Mouse (Mus musculus) CH12.LX (cell line): ENCODE data around the gene Myo10. TPM values are rescaled to one million over a fixed set of nuclear protein-coding genes. Genes with fewer than 3 reads are reported as not detected.
A peak's percentile ranks its signal among the peaks of the same experiment; 100 is the strongest.

ENCODE experiments used
- DNase-seq: peaks from one replicate; pipeline ENCODE4 v3.0.0-alpha.2; 2013; ENCODE audit errors: extremely low read depth
- H3K27ac ChIP-seq: 2 replicates; pipeline ENCODE4 v1.5.1; 2012; ENCODE audit warnings: low read depth, mild to moderate bottlenecking, control low read depth, moderate library complexity; ENCODE audit not compliant: insufficient read depth
- H3K27me3 ChIP-seq: replicated peaks from 2 replicates; pipeline ENCODE3; 2012; ENCODE audit warnings: inconsistent platforms
- H3K36me3 ChIP-seq, 2 experiments: replicated peaks in 1 of 2; 2 replicates each; pipeline versions ENCODE3 to v1.6.1; 2012; ENCODE audit warnings: inconsistent platforms in 1 of 2, low read length in 1 of 2, mild to moderate bottlenecking in 1 of 2, mixed read lengths in 1 of 2, moderate library complexity in 1 of 2; ENCODE audit not compliant: control insufficient read depth in 1 of 2, insufficient read depth in 1 of 2
- H3K4me1 ChIP-seq, 2 experiments: 2 replicates each; pipeline ENCODE4 v1.6.1; 2012; ENCODE audit warnings: inconsistent platforms in 1 of 2, moderate library complexity in 1 of 2; ENCODE audit not compliant: insufficient read depth in 2 of 2, control insufficient read depth in 1 of 2
- H3K4me2 ChIP-seq: 2 replicates; pipeline ENCODE4 v1.6.1; 2012; ENCODE audit warnings: low read depth, mild to moderate bottlenecking, control low read depth; ENCODE audit not compliant: poor library complexity, insufficient read depth, severe bottlenecking
- H3K4me3 ChIP-seq, 3 experiments: fragments of 150-350 bp in 1 of 3; sonication (generic) in 1 of 3; replicated peaks in 1 of 3; 2 replicates each; pipeline versions ENCODE3 to v1.5.1; 2011 to 2012; ENCODE audit warnings: low read depth in 2 of 3, low read length in 2 of 3, mild to moderate bottlenecking in 2 of 3, moderate library complexity in 2 of 3, control low read depth in 1 of 3, improper control_type of control experiment in 1 of 3, inconsistent platforms in 1 of 3, mixed read lengths in 1 of 3; ENCODE audit not compliant: poor library complexity in 1 of 3
- H3K79me2 ChIP-seq: replicated peaks from 2 replicates; pipeline ENCODE4 v1.6.1; 2012; ENCODE audit warnings: mild to moderate bottlenecking, moderate library complexity; ENCODE audit not compliant: control insufficient read depth, poor library complexity, insufficient read depth, severe bottlenecking; ENCODE audit errors: extremely low read depth
- H3K9ac ChIP-seq: 2 replicates; pipeline ENCODE4 v1.6.1; 2012; ENCODE audit warnings: low read depth, mild to moderate bottlenecking, control low read depth, moderate library complexity; ENCODE audit not compliant: insufficient read depth
- H3K9me3 ChIP-seq: replicated peaks from 2 replicates; pipeline ENCODE3; 2012; ENCODE audit warnings: low read length, inconsistent platforms, mixed read lengths
- BHLHE40 ChIP-seq: IDR thresholded peaks from 2 replicates; pipeline ENCODE4 v1.6.1; 2011; ENCODE audit warnings: mild to moderate bottlenecking, low read depth, low read length, improper control_type of control experiment
- CHD1 ChIP-seq: IDR thresholded peaks from 2 replicates; pipeline ENCODE4 v1.6.1; 2012; ENCODE audit warnings: low read depth, low read length, improper control_type of control experiment, inconsistent platforms
- E2F4 ChIP-seq: IDR thresholded peaks from 2 replicates; pipeline ENCODE4 v1.6.1; 2011; ENCODE audit warnings: low read depth, low read length, improper control_type of control experiment; ENCODE audit not compliant: insufficient replicate concordance
- ELF1 ChIP-seq: IDR thresholded peaks from 2 replicates; pipeline ENCODE4 v1.6.1; 2014; ENCODE audit warnings: low read depth, mild to moderate bottlenecking, inconsistent platforms, low read length, improper control_type of control experiment
- EP300 ChIP-seq: IDR thresholded peaks from 2 replicates; pipeline ENCODE4 v1.6.1; 2011; ENCODE audit warnings: low read length, improper control_type of control experiment
- ETS1 ChIP-seq: conservative IDR thresholded peaks from 2 replicates; pipeline ENCODE4 v1.6.1; 2012; ENCODE audit warnings: low read depth, mild to moderate bottlenecking, inconsistent platforms, low read length, improper control_type of control experiment, moderate library complexity
- GABPA ChIP-seq: IDR thresholded peaks from 2 replicates; pipeline ENCODE4 v1.6.1; 2012; ENCODE audit warnings: low read depth, low read length, improper control_type of control experiment, inconsistent platforms; ENCODE audit not compliant: insufficient replicate concordance
- HCFC1 ChIP-seq: IDR thresholded peaks from 2 replicates; pipeline ENCODE4 v1.6.1; 2012; ENCODE audit warnings: low read depth, mild to moderate bottlenecking, inconsistent platforms, low read length, improper control_type of control experiment
- IRF4 ChIP-seq: IDR thresholded peaks from 2 replicates; pipeline ENCODE4 v1.6.1; 2014; ENCODE audit warnings: low read depth, mild to moderate bottlenecking, inconsistent platforms, low read length, improper control_type of control experiment
- JUN ChIP-seq: IDR thresholded peaks from 2 replicates; pipeline ENCODE4 v1.6.1; 2011; ENCODE audit warnings: low read depth, mild to moderate bottlenecking, low read length, improper control_type of control experiment, moderate library complexity; ENCODE audit not compliant: insufficient read depth
- JUND ChIP-seq: conservative IDR thresholded peaks from 2 replicates; pipeline ENCODE4 v1.6.1; 2011; ENCODE audit warnings: low read depth, low read length, improper control_type of control experiment
- KAT2A ChIP-seq: IDR thresholded peaks from 2 replicates; pipeline ENCODE4 v1.6.1; 2012; ENCODE audit warnings: low read length, improper control_type of control experiment, inconsistent platforms; ENCODE audit not compliant: insufficient replicate concordance
- MAFK ChIP-seq: IDR thresholded peaks from 2 replicates; pipeline ENCODE4 v1.6.1; 2011; ENCODE audit warnings: low read length, improper control_type of control experiment; ENCODE audit not compliant: insufficient replicate concordance
- MAX ChIP-seq: IDR thresholded peaks from 2 replicates; pipeline ENCODE4 v1.6.1; 2011; ENCODE audit warnings: low read length, improper control_type of control experiment
- MAZ ChIP-seq: IDR thresholded peaks from 2 replicates; pipeline ENCODE4 v1.6.1; 2012; ENCODE audit warnings: low read depth, mild to moderate bottlenecking, inconsistent platforms, low read length, improper control_type of control experiment, moderate library complexity
- MEF2A ChIP-seq: IDR thresholded peaks from 2 replicates; pipeline ENCODE4 v1.6.1; 2014; ENCODE audit warnings: low read depth, mild to moderate bottlenecking, inconsistent platforms, low read length, improper control_type of control experiment, borderline replicate concordance
- MXI1 ChIP-seq: IDR thresholded peaks from 2 replicates; pipeline ENCODE4 v1.6.1; 2011; ENCODE audit warnings: mild to moderate bottlenecking, low read depth, low read length, improper control_type of control experiment
- MYC ChIP-seq: IDR thresholded peaks from 2 replicates; pipeline ENCODE4 v1.6.1; 2011; ENCODE audit warnings: low read depth, mild to moderate bottlenecking, improper control_type of control experiment, low read length
- NELFE ChIP-seq: IDR thresholded peaks from 2 replicates; pipeline ENCODE4 v1.6.1; 2011; ENCODE audit warnings: low read depth, low read length, improper control_type of control experiment
- NRF1 ChIP-seq: IDR thresholded peaks from 2 replicates; pipeline ENCODE4 v1.6.1; 2014; ENCODE audit warnings: low read depth, mild to moderate bottlenecking, inconsistent platforms, low read length, improper control_type of control experiment, moderate library complexity
- PAX5 ChIP-seq: IDR thresholded peaks from 2 replicates; pipeline ENCODE4 v1.6.1; 2012; ENCODE audit warnings: low read length, inconsistent platforms, mixed read lengths
- POLR2A ChIP-seq: IDR thresholded peaks from 2 replicates; pipeline ENCODE4 v1.6.1; 2011; ENCODE audit warnings: low read depth, mild to moderate bottlenecking, improper control_type of control experiment, low read length
- POLR2AphosphoS2 ChIP-seq: IDR thresholded peaks from 2 replicates; pipeline ENCODE4 v1.6.1; 2011; ENCODE audit warnings: low read depth, low read length, improper control_type of control experiment
- RAD21 ChIP-seq: IDR thresholded peaks from 2 replicates; pipeline ENCODE4 v1.6.1; 2011; ENCODE audit warnings: low read depth, mild to moderate bottlenecking, low read length, improper control_type of control experiment, moderate library complexity
- SIN3A ChIP-seq: IDR thresholded peaks from 2 replicates; pipeline ENCODE4 v1.6.1; 2012; ENCODE audit warnings: low read length, improper control_type of control experiment, inconsistent platforms
- SMC3 ChIP-seq: IDR thresholded peaks from 2 replicates; pipeline ENCODE4 v1.6.1; 2011; ENCODE audit warnings: low read depth, low read length, improper control_type of control experiment
- TBP ChIP-seq: conservative IDR thresholded peaks from 2 replicates; pipeline ENCODE4 v1.6.1; 2011; ENCODE audit warnings: low read depth, low read length, improper control_type of control experiment
- TCF12 ChIP-seq: IDR thresholded peaks from 2 replicates; pipeline ENCODE4 v1.6.1; 2014; ENCODE audit warnings: low read depth, mild to moderate bottlenecking, inconsistent platforms, low read length, improper control_type of control experiment
- UBTF ChIP-seq: IDR thresholded peaks from 2 replicates; pipeline ENCODE4 v1.6.1; 2012; ENCODE audit warnings: low read depth, mild to moderate bottlenecking, inconsistent platforms, low read length, improper control_type of control experiment, moderate library complexity
- USF1 ChIP-seq: IDR thresholded peaks from 2 replicates; pipeline ENCODE4 v1.6.1; 2014; ENCODE audit warnings: low read depth, mild to moderate bottlenecking, inconsistent platforms, low read length, improper control_type of control experiment
- USF2 ChIP-seq: conservative IDR thresholded peaks from 2 replicates; pipeline ENCODE4 v1.6.1; 2011; ENCODE audit warnings: low read depth, low read length, improper control_type of control experiment
- ZC3H11A ChIP-seq: IDR thresholded peaks from 2 replicates; pipeline ENCODE4 v1.6.1; 2012; ENCODE audit warnings: low read depth, mild to moderate bottlenecking, inconsistent platforms, low read length, improper control_type of control experiment
- ZKSCAN1 ChIP-seq: IDR thresholded peaks from 2 replicates; pipeline ENCODE4 v1.6.1; 2012; ENCODE audit warnings: low read depth, inconsistent platforms, low read length, improper control_type of control experiment, borderline replicate concordance
- ZNF384 ChIP-seq: IDR thresholded peaks from 2 replicates; pipeline ENCODE4 v1.6.1; 2012; ENCODE audit warnings: low read depth, low read length, improper control_type of control experiment, inconsistent platforms
- dilution Hi-C: fragments of 300-500 bp; cut with MboI; formaldehyde crosslinking; loops from 2 replicates; pipeline ENCODE4 v1.14.3; 2020; ENCODE audit warnings: low sequenced_read_pairs; ENCODE audit not compliant: extremely low pct_unique_long_range_greater_than_20kb, extremely low pct_ligation_motif_present
- in situ Hi-C: fragments of 300-500 bp; cut with MboI; formaldehyde crosslinking; loops from 3 replicates; pipeline ENCODE4 v1.14.3; 2019; ENCODE audit warnings: low sequenced_read_pairs, low pct_ligation_motif_present, low pct_unique_long_range_greater_than_20kb, mixed read lengths
- polyA plus RNA-seq: library from polyadenylated mRNA; unstranded; fragments of >175 nt; gene quantifications from 2 replicates; pipeline ENCODE4 v1.2.1, GENCODE M21; 2012; ENCODE audit warnings: low read depth; ENCODE audit not compliant: insufficient read length
- total RNA-seq, 2 experiments: library from RNA; depleted of rRNA; stranded (reverse); fragments of 300-350 nt in 1 of 2; fragments of >200 nt in 1 of 2; gene quantifications; 2 replicates each; pipeline ENCODE4 v1.2.3; 2012 to 2014

Gene Myo10
- total and polyA plus RNA-seq, 3 experiments: 6.4 to 13.6 (median 8.6) TPM

- TF ChIP-seq ZNF384 (no peak), PAX5 (no peak), NRF1 (no peak), MXI1 (peak; percentile 73), E2F4 (no peak), MAX (peak; percentile 93), TBP (no peak), ZC3H11A (no peak), SIN3A (peak; percentile 72; the same call in 1 of the 2 replicates), MYC (0 out of 2 replicates have a peak, but pooled peaks have one; percentile 38), EP300 (peak; percentile 62; the same call in 1 of the 2 replicates), UBTF (no peak), JUN (peak; percentile 24; the same call in 1 of the 2 replicates), MAFK (peak; percentile 94), POLR2A (no peak)
Observed at GRCm38 (mm10) chr15:25726814-25727213, 104.5 kb downstream of the Myo10 start (continued).

- no peaks in the 10 kb centered on the region for H3K79me2 ChIP-seq
- peak; percentile 82 for DNase-seq
- dilution Hi-C loops (no loop called here), in situ Hi-C loops (no loop called here)
- no peaks in the 10 kb centered on the region for H3K27me3 ChIP-seq
- H3K36me3 ChIP-seq: no peaks in the 10 kb centered on the region
- H3K27ac ChIP-seq: no peak overlapping the region
- TF ChIP-seq ZC3H11A (no peak), E2F4 (no peak), MEF2A (no peak), POLR2A (no peak), USF2 (no peak), SMC3 (no peak), PAX5 (no peak), NELFE (0 out of 2 replicates have a peak, but pooled peaks have one; percentile 25), POLR2AphosphoS2 (no peak), MAZ (no peak), ZKSCAN1 (no peak), JUN (no peak), NRF1 (no peak), MAX (no peak), ETS1 (0 out of 2 replicates have a peak, but pooled peaks have one; percentile 26), MXI1 (no peak), IRF4 (0 out of 2 replicates have a peak, but pooled peaks have one; percentile 24), EP300 (no peak), MAFK (no peak), UBTF (no peak), HCFC1 (no peak), ELF1 (no peak), RAD21 (no peak), JUND (0 out of 2 replicates have a peak, but pooled peaks have one; percentile 6), ZNF384 (no peak), KAT2A (no peak), TCF12 (no peak), SIN3A (no peak), USF1 (no peak), GABPA (no peak), BHLHE40 (no peak), MYC (no peak), CHD1 (no peak)
- no peaks in the 10 kb centered on the region for H3K9me3 ChIP-seq
- H3K4me1 ChIP-seq: peaks cover 28 to 64% of the 10 kb centered on the region in 2 experiments
- no peak overlapping the region for H3K4me2 ChIP-seq
- H3K4me3 ChIP-seq: no peak overlapping the region
- no peak overlapping the region for H3K9ac ChIP-seq
Observed at GRCm38 (mm10) chr15:25728501-25728900, 106.2 kb downstream of the Myo10 start.
